Mouse (Mus musculus) skeletal muscle tissue, postnatal 0 days (tissue): Measurements from ENCODE around the gene Mark2. TPM values are rescaled to one million over a fixed set of nuclear protein-coding genes. Genes with fewer than 3 reads are reported as not detected.

Source experiments
- polyA plus RNA-seq: library from polyadenylated mRNA; unstranded; fragments of >200 nt; fragmentation: Nextera tagmentation; extraction: Ambion mirVana; gene quantifications from 2 replicates; pipeline ENCODE4 v1.2.1, GENCODE M21; 2015

The Mark2 gene
- 12.5 and 16.2 TPM in 2 replicates for polyA plus RNA-seq

GRCm38 (mm10) chr19:7341512-7342397 is at the start of gene Mark2:
Gene Mark2 (minus strand): TSS chr19:7341860.

GRCm38 (mm10) chr19:7382903-7383865 is 41.5 kb upstream of the Mark2 start, which contains the start of gene Spindoc:
Gene Spindoc (minus strand): TSS chr19:7382994.

GRCm38 (mm10) chr19:7267091-7267741 is 74.4 kb downstream of the Mark2 start, which contains the start of gene Rcor2:
Gene Rcor2 (plus strand): TSS chr19:7267325.

GRCm38 (mm10) chr19:7240782-7241690 is 100.6 kb downstream of the Mark2 start, which contains the start of gene Naa40:
Gene Naa40 (minus strand): TSS chr19:7241183.

Other genes with a start within 250 kb of the Mark2 start
- gene Flrt1, start 236.1 kb downstream of the Mark2 start, polyA plus RNA-seq: 0.38 and 0.54 TPM in 2 replicates
- 85.7 and 86.1 TPM in 2 replicates for gene Otub1, start 135.5 kb downstream of the Mark2 start, polyA plus RNA-seq
- gene Cox8a, start 124.2 kb downstream of the Mark2 start, polyA plus RNA-seq: 1,320 and 1,374 TPM in 2 replicates
- 16.3 and 17.6 TPM in 2 replicates for gene Naa40, start 100.7 kb downstream of the Mark2 start, polyA plus RNA-seq
- 2.6 and 3.2 TPM in 2 replicates for gene Rcor2, start 74.5 kb downstream of the Mark2 start, polyA plus RNA-seq
- gene Spindoc, start 41.1 kb upstream of the Mark2 start, polyA plus RNA-seq: 9.8 and 11.1 TPM in 2 replicates
- gene 2700081O15Rik, start 75.8 kb upstream of the Mark2 start, polyA plus RNA-seq: 3.2 and 3.3 TPM in 2 replicates
- 62.9 and 69.4 TPM in 2 replicates for gene Rtn3, start 141.4 kb upstream of the Mark2 start, polyA plus RNA-seq
- 6.0 and 7.0 TPM in 2 replicates for gene Atl3, start 152.2 kb upstream of the Mark2 start, polyA plus RNA-seq
- 72.9 and 89.6 TPM in 2 replicates for gene Pla2g16, start 215.6 kb upstream of the Mark2 start, polyA plus RNA-seq